Mouse (Mus musculus): ENCODE measurements around the gene Derl3.

- TF ChIP-seq CTCF (IDR thresholded peaks at IDR 0.05; ENCODE audit: low read depth, low read length) (no peak), TAL1 (conservative IDR thresholded peaks at IDR 0.05; ENCODE audit: low read depth, low read length) (no peak)
Measured at GRCm38 (mm10) chr10:75860746-75861145, 32.5 kb upstream of the Derl3 start.
